Mouse (Mus musculus): ENCODE data around the gene Ppp1r1c. TPM values are rescaled to one million over a fixed set of nuclear protein-coding genes. Genes with fewer than 3 reads are reported as not detected.
A peak's percentile ranks its signal among the peaks of the same experiment; 100 is the strongest.

Ppp1r1c gene
- total RNA-seq (2021): under 1 TPM in 1 of 2 experiments, not detected in 1; 0.38 TPM
- long read RNA-seq, experiment 1: 0 reads
- long read RNA-seq, experiment 2, partial matches to known transcripts: 0 of 1 reads
- long read RNA-seq, experiment 2, other reads (novel, unspliced or antisense): 0 of 1 reads

- intact Hi-C loops (cut with DNase I): no loop called here
- DNase-seq (ENCODE audit: low spot score in 2 of 2): no peak
Observed at GRCm38 (mm10) chr2:79707575-79707974, at the start of gene Ppp1r1c. Gene Ppp1r1c (plus strand): TSS chr2:79707780.

DNA sequence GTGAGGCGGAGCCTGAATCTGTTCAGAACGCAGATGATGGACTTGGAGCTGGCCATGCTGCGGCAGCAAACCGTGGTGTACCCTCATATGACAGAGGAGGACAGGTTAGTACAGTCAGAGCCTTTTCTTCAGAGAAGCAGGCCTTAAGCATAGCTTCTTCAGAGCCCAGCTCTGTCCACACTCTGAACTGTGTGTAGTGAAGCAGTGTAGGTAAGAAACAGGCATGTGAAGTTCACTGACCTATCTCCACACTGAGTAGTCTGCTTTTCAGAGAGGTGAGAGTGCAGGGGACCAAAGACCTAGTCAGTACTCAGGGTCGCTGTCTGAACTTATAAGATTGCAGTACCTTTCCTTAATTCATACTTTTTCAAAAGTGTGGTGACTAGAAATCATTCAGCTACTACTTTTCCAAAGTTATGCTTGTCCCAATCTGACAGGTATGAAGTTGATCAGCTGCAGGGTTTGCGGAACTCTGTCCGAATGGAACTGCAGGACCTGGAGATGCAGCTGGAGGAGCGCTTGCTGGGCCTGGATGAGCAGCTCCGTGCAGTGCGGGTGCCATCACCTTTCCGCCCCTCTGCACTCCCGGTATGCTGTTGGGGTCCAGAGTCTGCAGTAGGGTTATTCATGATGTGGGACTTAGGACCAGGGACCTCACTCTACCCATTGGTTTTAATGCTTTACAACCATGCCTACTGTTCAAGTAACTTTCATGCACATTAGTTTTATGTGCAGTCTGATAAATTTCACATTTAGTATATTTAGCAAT is 47.0 kb upstream of the Ppp1r1c start:
- intact Hi-C loops (cut with DNase I): no loop called here

DNA sequence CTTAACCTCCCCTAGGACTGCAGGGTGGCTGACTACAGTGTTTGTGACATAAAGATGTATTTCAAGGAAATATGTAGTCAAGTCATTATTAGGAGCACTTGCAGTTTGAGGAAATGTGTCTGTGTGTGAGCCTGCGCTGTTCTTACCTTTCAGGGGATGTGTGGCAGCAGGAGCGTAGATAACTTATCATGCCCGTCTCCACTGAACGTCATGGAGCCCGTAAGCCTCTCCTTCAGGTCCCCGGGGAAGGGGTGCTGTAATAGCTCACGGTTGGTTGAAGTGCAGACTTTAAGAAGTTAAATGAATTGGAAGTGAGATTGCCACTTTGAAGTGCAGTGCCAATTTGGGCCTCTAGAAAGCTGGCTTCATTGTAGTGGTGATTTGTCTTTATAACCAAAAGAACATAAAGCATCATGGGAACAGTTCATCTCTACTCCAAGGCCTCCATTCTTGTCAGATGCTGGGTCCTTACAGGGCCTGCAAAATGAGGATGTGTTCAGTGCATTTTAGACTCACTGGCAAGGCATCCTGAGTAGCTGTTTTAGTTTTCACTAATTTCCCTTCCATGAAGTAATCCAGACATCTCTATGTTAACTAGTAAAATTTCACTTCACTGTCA is 46.0 kb upstream of the Ppp1r1c start:
- intact Hi-C loops (cut with DNase I): no loop called here
- no peak for DNase-seq (ENCODE audit: low spot score in 2 of 2)

More for the DNA sequence above, 47.0 kb upstream of the Ppp1r1c start:
- no peak for DNase-seq (ENCODE audit: low spot score in 2 of 2)

- intact Hi-C loops (cut with DNase I): no loop called here
Observed at GRCm38 (mm10) chr2:79664532-79665286, 42.9 kb upstream of the Ppp1r1c start.

GRCm38 (mm10) chr2:79665492-79665891 is 42.1 kb upstream of the Ppp1r1c start:
- DNase-seq (ENCODE audit: low spot score in 2 of 2): no peak
- intact Hi-C loops (cut with DNase I): no loop called here

More at GRCm38 (mm10) chr2:79664532-79665286, 42.9 kb upstream of the Ppp1r1c start:
- DNase-seq (ENCODE audit: low spot score in 2 of 2): no peak

GRCm38 (mm10) chr2:79675266-79675665 is 32.3 kb upstream of the Ppp1r1c start:
- intact Hi-C loops (cut with DNase I): no loop called here

GRCm38 (mm10) chr2:79677663-79678257 is 29.8 kb upstream of the Ppp1r1c start:
- intact Hi-C loops (cut with DNase I): no loop called here
- DNase-seq (ENCODE audit: low spot score in 2 of 2): no peak

More at GRCm38 (mm10) chr2:79675266-79675665, 32.3 kb upstream of the Ppp1r1c start:
- no peak for DNase-seq (ENCODE audit: low spot score in 2 of 2)

GRCm38 (mm10) chr2:79681672-79682071 is 25.9 kb upstream of the Ppp1r1c start:
- no peak for DNase-seq (ENCODE audit: low spot score in 2 of 2)
- intact Hi-C loops (cut with DNase I): no loop called here

GRCm38 (mm10) chr2:79683258-79683657 is 24.3 kb upstream of the Ppp1r1c start:
- peak in 1 of 2 experiments; percentile 66 for DNase-seq (ENCODE audit: low spot score in 2 of 2)

GRCm38 (mm10) chr2:79690838-79691237 is 16.7 kb upstream of the Ppp1r1c start:
- no peak for DNase-seq (ENCODE audit: low spot score in 2 of 2)
- intact Hi-C loops (cut with DNase I): no loop called here

More at GRCm38 (mm10) chr2:79683258-79683657, 24.3 kb upstream of the Ppp1r1c start:
- intact Hi-C loops (cut with DNase I): no loop called here

DNA sequence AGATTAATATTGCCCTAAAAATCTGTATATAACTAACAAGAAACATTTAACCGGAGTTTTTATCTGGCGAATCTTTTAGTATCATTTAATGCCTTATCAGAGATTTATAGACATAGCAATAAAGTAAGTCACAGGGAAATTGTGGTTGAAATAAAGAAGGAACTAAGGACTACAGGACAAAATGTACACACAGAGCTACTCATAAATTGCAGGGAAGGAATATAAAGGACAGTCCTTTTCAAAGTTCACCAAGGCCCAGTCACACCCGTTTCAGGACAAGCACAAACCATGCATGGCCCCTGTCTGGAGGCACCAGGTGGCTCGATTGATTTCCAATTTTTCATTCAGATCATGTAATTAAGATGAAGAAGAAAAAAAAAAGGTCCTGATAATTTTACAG is 12.4 kb upstream of the Ppp1r1c start:
- intact Hi-C loops (cut with DNase I): no loop called here
- DNase-seq (ENCODE audit: low spot score in 2 of 2): no peak

- intact Hi-C loops (cut with DNase I): no loop called here
- no peak for DNase-seq (ENCODE audit: low spot score in 2 of 2)
Observed at GRCm38 (mm10) chr2:79695939-79696338, 11.6 kb upstream of the Ppp1r1c start.

GRCm38 (mm10) chr2:79696478-79697230 is 10.9 kb upstream of the Ppp1r1c start:
- no peak for DNase-seq (ENCODE audit: low spot score in 2 of 2)
- intact Hi-C loops (cut with DNase I): no loop called here

DNA sequence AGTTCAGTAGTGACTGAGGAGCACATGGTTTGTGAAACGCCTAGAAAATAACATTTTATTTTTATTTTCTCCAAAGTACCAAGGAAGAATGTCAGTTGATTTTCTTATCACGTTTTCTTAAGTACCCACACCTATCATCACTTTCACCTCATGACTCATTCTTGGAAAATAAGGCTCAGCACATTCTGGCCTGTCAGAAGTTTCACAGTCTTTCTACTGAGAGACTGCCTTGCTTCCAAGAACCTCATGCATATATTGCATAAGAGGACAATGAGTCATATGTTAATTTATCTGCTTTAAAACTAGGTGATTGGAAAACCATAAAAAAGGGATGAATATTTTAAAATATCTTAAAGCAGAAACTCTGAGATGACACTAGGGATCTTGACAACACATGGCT is 9.4 kb upstream of the Ppp1r1c start:
- intact Hi-C loops (cut with DNase I): no loop called here
- peak in 1 of 2 experiments; percentile 24 for DNase-seq (ENCODE audit: low spot score in 2 of 2)

DNA sequence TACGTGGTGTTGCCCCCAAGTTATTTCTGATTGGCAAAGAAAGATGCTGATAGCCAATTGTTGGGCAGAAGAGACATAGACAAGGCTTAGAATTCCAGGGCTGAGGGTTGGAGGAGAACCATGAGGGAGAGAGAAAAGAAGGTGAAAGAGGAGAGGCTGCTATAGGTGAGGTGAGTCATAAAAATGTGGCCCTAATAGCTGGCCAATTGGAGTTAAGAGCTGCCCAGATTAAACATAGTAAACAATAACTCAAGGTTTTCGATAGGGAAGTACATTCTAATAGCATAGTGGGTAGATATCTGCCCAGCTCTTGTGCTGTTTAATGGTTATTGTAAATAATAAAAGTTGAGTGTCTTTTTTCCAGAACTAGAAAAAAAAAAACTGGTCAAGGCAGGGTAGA is 2.8 kb upstream of the Ppp1r1c start:
- no peak for DNase-seq (ENCODE audit: low spot score in 2 of 2)
- intact Hi-C loops (cut with DNase I): no loop called here

DNA sequence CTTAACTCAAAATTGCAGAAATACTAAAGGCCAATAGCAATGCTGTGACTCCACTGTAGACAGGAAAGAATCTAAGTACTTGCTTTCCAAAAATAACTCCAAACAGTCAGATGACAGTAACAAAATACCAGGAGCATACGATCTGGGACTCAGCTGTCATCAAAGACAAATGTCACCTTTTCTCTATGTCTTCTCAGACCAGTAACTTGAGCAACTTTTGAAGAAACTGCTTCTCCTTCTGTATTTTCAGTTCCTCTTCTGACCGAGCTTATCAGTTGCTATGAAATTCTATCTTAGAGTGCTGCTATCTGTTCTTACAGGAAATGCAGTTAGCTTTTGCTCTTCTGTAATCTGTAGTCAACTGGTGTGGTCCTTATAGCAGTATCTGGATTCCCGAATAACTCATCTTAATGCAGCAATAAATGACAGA is 6.1 kb downstream of the Ppp1r1c start:
- DNase-seq (ENCODE audit: low spot score in 2 of 2): no peak
- intact Hi-C loops (cut with DNase I): no loop called here

DNA sequence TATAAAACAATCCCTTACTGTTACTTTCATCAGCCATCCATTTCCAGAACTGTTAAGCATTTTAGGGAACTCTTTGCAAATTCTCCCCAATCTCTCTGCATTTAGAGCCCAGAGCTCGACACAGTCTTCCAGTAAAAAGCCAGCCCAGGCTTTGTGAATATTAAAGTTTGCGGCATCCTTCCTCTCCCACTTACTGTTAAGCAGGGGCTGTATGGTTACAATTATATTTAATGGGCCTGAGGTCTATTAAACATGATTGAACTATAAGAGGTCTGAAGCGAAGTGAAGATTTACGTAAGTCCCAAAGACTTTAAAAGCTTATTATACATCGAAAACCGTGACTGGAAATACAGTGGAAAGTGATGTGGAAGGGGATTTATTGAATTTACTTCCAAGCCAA is 7.2 kb downstream of the Ppp1r1c start:
- DNase-seq (ENCODE audit: low spot score in 2 of 2): no peak
- intact Hi-C loops (cut with DNase I): no loop called here

GRCm38 (mm10) chr2:79715925-79716324 is 8.3 kb downstream of the Ppp1r1c start:
- DNase-seq (ENCODE audit: low spot score in 2 of 2): no peak
- intact Hi-C loops (cut with DNase I): no loop called here

GRCm38 (mm10) chr2:79717846-79718245 is 10.3 kb downstream of the Ppp1r1c start:
- intact Hi-C loops (cut with DNase I): no loop called here
- DNase-seq (ENCODE audit: low spot score in 2 of 2): no peak

All from left cerebral cortex, postnatal 14 days (tissue).